Mouse (Mus musculus): ENCODE measurements around the gene Creb3l1. TPM values are rescaled to one million over a fixed set of nuclear protein-coding genes. Genes with fewer than 3 reads are reported as not detected.
A peak's percentile ranks its signal among the peaks of the same experiment; 100 is the strongest.

Creb3l1 gene
- total and polyA plus RNA-seq, 3 experiments, result 3.8 to 5.8 (median 4.5) TPM

DNA sequence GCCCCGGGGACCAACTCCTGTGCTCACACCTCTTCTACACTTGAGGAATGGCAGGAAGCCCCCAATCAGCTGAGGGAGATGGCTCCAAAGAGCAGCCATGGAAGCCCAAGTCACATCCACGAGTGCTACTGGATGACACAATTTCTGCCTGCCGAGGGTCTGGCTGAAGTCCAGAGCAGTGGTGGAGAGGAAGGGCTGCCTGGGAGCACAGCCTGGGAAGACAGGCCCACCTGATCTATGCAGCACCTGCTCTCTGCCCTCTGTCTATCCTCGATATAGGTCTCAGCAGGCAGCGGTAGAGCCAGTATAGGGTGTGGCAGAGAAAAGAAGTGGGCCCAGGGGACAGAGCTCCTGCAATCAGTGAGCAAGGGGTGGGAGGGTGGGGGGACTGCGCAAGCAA is 77.5 kb downstream of the Creb3l1 start:
- peaks cover 32% of the 10 kb centered on the region for H3K4me1 ChIP-seq (ENCODE audit: control insufficient read depth, insufficient read depth, low read length)
- peak overlapping the region; percentile 20; the same call in 1 of the 2 replicates for H3K27ac ChIP-seq
- H3K9ac ChIP-seq (ENCODE audit: low read depth, low read length), result no peak overlapping the region

DNA sequence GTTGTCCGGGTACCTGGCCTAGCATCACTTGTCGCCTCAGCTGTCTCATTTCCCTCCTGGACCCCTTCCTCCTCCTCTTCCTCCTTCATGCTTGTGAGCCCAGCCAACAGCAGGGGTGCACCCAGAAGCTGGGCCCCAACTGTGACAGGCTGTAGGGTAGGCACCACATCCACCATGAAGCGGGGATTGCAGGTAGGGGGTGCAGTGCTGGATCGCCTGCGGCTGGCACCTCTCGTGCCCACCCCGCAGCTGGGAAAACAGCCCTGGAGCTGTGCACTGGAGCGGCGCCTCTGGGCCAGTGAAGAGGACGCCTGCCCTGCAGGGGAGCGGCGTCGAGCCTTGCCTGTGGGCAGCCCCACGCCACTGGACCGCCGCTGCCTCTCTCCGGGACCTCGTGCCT is 78.8 kb downstream of the Creb3l1 start, which contains the start of gene Gm9821:
Gene Gm9821 (plus strand): TSS at position 221 of the 400 bp plus-strand sequence.
- 93% methylated on average over 18 of the region's 18 CpGs for WGBS
- H3K27me3 ChIP-seq (ENCODE audit: control insufficient read depth, insufficient read depth, low read length), result no peaks in the 10 kb centered on the region
- TF ChIP-seq CTCF (IDR thresholded peaks at IDR 0.05) (no peak), POLR2A (IDR thresholded peaks at IDR 0.05; ENCODE audit: insufficient read depth, low read depth, low read length) (no peak), EP300 (IDR thresholded peaks at IDR 0.05; ENCODE audit: insufficient read depth, low read depth, low read length) (no peak)
- H3K4me3 ChIP-seq, result no peak within 1 kb of the TSS
- peaks cover 5% of the 10 kb centered on the region for H3K36me3 ChIP-seq (ENCODE audit: control insufficient read depth, insufficient read depth, low read length)
- DNase-seq, result no peak
- intact Hi-C loops (cut with DNase I), result no loop called here
- H3K9ac ChIP-seq (ENCODE audit: low read depth, low read length), result no peak within 1 kb of the TSS
- no peak within 1 kb of the TSS; the same call in 1 of the 2 replicates for H3K27ac ChIP-seq
- H3K4me1 ChIP-seq (ENCODE audit: control insufficient read depth, insufficient read depth, low read length), result peaks cover 27% of the 10 kb centered on the region
- peaks cover 15% of the 10 kb centered on the region for H3K79me2 ChIP-seq (replicated peaks; ENCODE audit: control insufficient read depth, insufficient read depth, low read length)

More for the DNA sequence above, 77.5 kb downstream of the Creb3l1 start:
- Histone ChIP-seq H3K36me3 (ENCODE audit: control insufficient read depth, insufficient read depth, low read length) (peaks cover 8% of the 10 kb centered on the region), H3K27me3 (ENCODE audit: control insufficient read depth, insufficient read depth, low read length) (no peaks in the 10 kb centered on the region), H3K4me3 (no peak overlapping the region), H3K79me2 (replicated peaks; ENCODE audit: control insufficient read depth, insufficient read depth, low read length) (peaks cover 15% of the 10 kb centered on the region)
- intact Hi-C loops (cut with DNase I), result no loop called here
- 13% methylated on average over 6 of the region's 6 CpGs for WGBS
- peak; percentile 66 to 67 for DNase-seq
- TF ChIP-seq CTCF (IDR thresholded peaks at IDR 0.05) (no peak), POLR2A (IDR thresholded peaks at IDR 0.05; ENCODE audit: insufficient read depth, low read depth, low read length) (no peak), EP300 (IDR thresholded peaks at IDR 0.05; ENCODE audit: insufficient read depth, low read depth, low read length) (no peak)

DNA sequence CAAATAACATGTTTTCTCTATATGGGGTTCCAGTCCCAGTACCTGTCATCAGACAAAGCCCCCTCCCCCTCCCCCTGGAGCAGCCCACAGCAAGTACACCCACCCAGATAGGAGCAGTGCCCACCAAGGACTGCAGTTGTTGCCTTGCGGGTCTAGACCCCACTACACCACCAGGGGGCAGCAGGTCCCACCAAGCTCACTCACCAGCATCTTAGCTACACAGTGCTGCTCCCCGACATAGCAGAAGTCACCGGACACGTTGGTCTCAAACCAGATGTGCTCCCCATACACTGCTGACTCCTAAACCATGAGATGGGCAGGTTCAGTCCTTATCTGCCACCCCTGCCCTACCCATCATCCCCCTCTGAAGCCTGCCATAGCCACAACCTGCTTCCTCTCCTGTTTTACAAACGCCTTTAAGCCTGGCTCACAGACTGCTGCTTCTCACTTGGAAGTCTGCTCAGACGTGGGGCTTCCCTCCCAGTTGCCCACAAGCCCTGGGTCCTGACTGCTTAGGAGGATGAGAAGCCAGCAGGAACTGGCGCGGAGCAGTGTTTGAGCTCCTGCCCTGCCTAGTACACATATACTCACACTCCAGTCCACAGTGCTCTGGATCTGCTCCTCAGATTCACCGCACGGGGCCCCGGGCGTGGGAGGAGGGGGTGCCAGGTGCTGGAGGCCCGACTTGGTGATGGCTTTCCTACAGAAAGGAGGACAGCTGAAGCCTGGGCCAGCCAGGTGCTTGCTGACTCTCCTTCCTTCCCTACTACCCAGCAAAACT is 79.9 kb downstream of the Creb3l1 start:
- TF ChIP-seq POLR2A (IDR thresholded peaks at IDR 0.05; ENCODE audit: insufficient read depth, low read depth, low read length) (no peak), EP300 (IDR thresholded peaks at IDR 0.05; ENCODE audit: insufficient read depth, low read depth, low read length) (peak; percentile 89; the same call in 1 of the 2 replicates), CTCF (IDR thresholded peaks at IDR 0.05) (peak; percentile 86)
- peaks cover 21% of the 10 kb centered on the region for H3K4me1 ChIP-seq (ENCODE audit: control insufficient read depth, insufficient read depth, low read length)
- H3K4me3 ChIP-seq, result no peak overlapping the region
- intact Hi-C loops (cut with DNase I), result loop anchor here (1.0 kb wide), 4 partner anchors 15 to 114 kb away; no protein-coding TSS in a partner anchor
- H3K27ac ChIP-seq, result no peak overlapping the region
- DNase-seq, result peak; percentile 74 to 86
- peaks cover 15% of the 10 kb centered on the region for H3K79me2 ChIP-seq (replicated peaks; ENCODE audit: control insufficient read depth, insufficient read depth, low read length)
- no peak overlapping the region for H3K9ac ChIP-seq (ENCODE audit: low read depth, low read length)
- H3K36me3 ChIP-seq (ENCODE audit: control insufficient read depth, insufficient read depth, low read length), result peaks cover 4% of the 10 kb centered on the region; the same call in 1 of the 2 replicates
- no peaks in the 10 kb centered on the region for H3K27me3 ChIP-seq (ENCODE audit: control insufficient read depth, insufficient read depth, low read length)
- 49% methylated on average over 13 of the region's 13 CpGs for WGBS

DNA sequence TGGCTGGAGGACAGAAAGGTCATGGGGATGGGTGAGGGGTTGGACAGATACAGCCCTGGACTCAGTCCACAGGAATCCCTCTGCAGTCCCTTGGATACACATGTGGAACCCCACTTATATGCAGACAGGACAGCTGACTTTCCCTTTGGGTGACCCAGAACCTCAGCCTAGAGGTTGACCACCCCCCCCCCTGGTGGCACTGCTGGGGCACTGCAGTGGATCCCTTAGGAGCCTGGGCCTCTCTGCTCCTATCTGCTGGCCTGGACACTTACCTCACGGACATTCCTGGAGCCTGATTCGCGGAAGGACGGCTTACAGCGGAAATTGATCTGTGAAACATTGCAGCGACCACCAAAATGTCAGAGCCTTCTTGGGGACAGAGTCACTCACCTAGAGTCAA is 81.9 kb downstream of the Creb3l1 start:
- TF ChIP-seq CTCF (IDR thresholded peaks at IDR 0.05) (peak; percentile 47), EP300 (IDR thresholded peaks at IDR 0.05; ENCODE audit: insufficient read depth, low read depth, low read length) (no peak)
- intact Hi-C loops (cut with DNase I), result no loop called here
- Histone ChIP-seq H3K36me3 (ENCODE audit: control insufficient read depth, insufficient read depth, low read length) (no peaks in the 10 kb centered on the region), H3K79me2 (replicated peaks; ENCODE audit: control insufficient read depth, insufficient read depth, low read length) (peaks cover 8% of the 10 kb centered on the region), H3K9ac (ENCODE audit: low read depth, low read length) (no peak overlapping the region), H3K27me3 (ENCODE audit: control insufficient read depth, insufficient read depth, low read length) (no peaks in the 10 kb centered on the region), H3K4me3 (no peak overlapping the region), H3K4me1 (ENCODE audit: control insufficient read depth, insufficient read depth, low read length) (peaks cover 7% of the 10 kb centered on the region), H3K27ac (no peak overlapping the region)
- 55% methylated on average over 6 of the region's 6 CpGs for WGBS
- no peak for DNase-seq

DNA sequence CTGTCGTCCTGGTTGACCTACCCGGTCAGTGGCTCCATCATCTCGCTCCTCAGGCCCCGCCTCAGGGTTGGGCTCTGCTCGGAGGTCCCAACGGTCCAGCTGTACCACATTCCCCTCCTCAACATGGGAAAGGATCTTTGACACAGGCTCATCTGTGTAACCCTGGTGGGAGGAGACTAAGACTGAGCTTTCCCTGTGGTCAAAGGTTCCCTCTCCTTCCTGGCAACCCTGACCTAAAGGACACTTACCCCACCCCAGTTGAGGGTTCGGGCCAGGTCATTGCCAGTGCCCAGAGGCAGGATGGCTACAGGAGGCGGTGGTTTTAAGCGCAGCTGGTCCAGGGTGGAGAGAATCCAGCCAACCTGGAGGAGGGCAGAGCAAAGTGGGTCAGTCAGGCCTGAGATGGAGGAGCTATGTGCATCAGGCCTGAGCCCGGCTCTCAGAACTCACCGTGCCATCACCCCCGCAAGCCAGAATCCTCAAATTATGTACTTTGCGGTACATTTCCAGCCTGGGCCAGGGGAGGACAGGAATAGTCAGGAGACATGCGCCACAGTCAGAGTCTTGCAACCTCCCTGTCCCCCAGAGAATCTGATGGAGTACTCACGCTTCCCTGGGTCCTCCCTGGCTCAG is 84.9 kb downstream of the Creb3l1 start:
- intact Hi-C loops (cut with DNase I), result no loop called here
- no peak for DNase-seq
- H3K4me1 ChIP-seq (ENCODE audit: control insufficient read depth, insufficient read depth, low read length), result peaks cover 2% of the 10 kb centered on the region
- TF ChIP-seq POLR2A (IDR thresholded peaks at IDR 0.05; ENCODE audit: insufficient read depth, low read depth, low read length), result no peak
- no peak for TF ChIP-seq EP300 (IDR thresholded peaks at IDR 0.05; ENCODE audit: insufficient read depth, low read depth, low read length)
- TF ChIP-seq CTCF (IDR thresholded peaks at IDR 0.05), result no peak
- H3K36me3 ChIP-seq (ENCODE audit: control insufficient read depth, insufficient read depth, low read length), result no peaks in the 10 kb centered on the region
- no peak overlapping the region for H3K4me3 ChIP-seq
- H3K9ac ChIP-seq (ENCODE audit: low read depth, low read length), result no peak overlapping the region
- no peak overlapping the region for H3K27ac ChIP-seq
- H3K27me3 ChIP-seq (ENCODE audit: control insufficient read depth, insufficient read depth, low read length), result no peaks in the 10 kb centered on the region
- H3K79me2 ChIP-seq (replicated peaks; ENCODE audit: control insufficient read depth, insufficient read depth, low read length), result peaks cover 2% of the 10 kb centered on the region; the same call in 1 of the 2 replicates
- 89% methylated on average over 15 of the region's 15 CpGs for WGBS

DNA sequence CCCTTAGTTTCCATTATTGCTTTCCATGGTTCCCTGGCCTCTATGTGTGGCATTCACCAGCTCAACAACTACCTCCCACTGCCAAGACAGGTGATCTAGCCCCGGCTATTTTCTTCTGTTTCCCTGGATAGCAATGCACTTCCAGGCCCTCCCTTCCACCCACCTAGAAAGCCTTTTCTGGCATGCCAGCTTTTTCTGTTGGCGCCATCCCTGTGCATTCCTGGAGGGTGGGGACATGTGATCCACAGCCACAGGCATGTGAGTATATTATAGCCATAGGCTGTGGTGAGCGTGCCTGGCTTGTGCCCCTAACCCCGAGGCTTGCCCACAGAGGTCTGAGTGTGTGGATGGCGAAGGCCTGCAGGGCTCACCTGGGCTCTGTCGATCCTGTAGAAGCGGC is 88.1 kb downstream of the Creb3l1 start:
- no peaks in the 10 kb centered on the region for H3K4me1 ChIP-seq (ENCODE audit: control insufficient read depth, insufficient read depth, low read length)
- H3K79me2 ChIP-seq (replicated peaks; ENCODE audit: control insufficient read depth, insufficient read depth, low read length), result no peaks in the 10 kb centered on the region
- no peak overlapping the region for H3K4me3 ChIP-seq
- no peak overlapping the region for H3K9ac ChIP-seq (ENCODE audit: low read depth, low read length)
- H3K36me3 ChIP-seq (ENCODE audit: control insufficient read depth, insufficient read depth, low read length), result no peaks in the 10 kb centered on the region
- intact Hi-C loops (cut with DNase I), result no loop called here
- no peak for DNase-seq
- no peak overlapping the region for H3K27ac ChIP-seq
- TF ChIP-seq POLR2A (IDR thresholded peaks at IDR 0.05; ENCODE audit: insufficient read depth, low read depth, low read length) (no peak), CTCF (IDR thresholded peaks at IDR 0.05) (no peak), EP300 (IDR thresholded peaks at IDR 0.05; ENCODE audit: insufficient read depth, low read depth, low read length) (no peak)
- no peaks in the 10 kb centered on the region for H3K27me3 ChIP-seq (ENCODE audit: control insufficient read depth, insufficient read depth, low read length)
- WGBS, result 87% methylated on average over 7 of the region's 7 CpGs

All from heart, adult 2 months (tissue).